Mouse (Mus musculus) gonadal fat pad, adult 2 months (tissue): ENCODE data around the gene Tinagl1. TPM values are rescaled to one million over a fixed set of nuclear protein-coding genes. Genes with fewer than 3 reads are reported as not detected.

ENCODE experiments used
- DNase-seq: peaks from one replicate; pipeline ENCODE4 v3.0.0-alpha.2; 2012; ENCODE audit warnings: low read depth
- polyA plus RNA-seq: library from polyadenylated mRNA; depleted of rRNA; stranded (reverse); fragments of >200 nt; gene quantifications from 2 replicates; pipeline ENCODE4 v1.2.3, GENCODE M21; 2012

Gene Tinagl1
- polyA plus RNA-seq, 1 experiment, result 176 TPM

- DNase-seq, result peak; percentile 46
Observed at GRCm38 (mm10) chr4:130177536-130177935, 2.6 kb upstream of the Tinagl1 start.

- no peak for DNase-seq
Observed at GRCm38 (mm10) chr4:130177087-130177486, 2.2 kb upstream of the Tinagl1 start.

GRCm38 (mm10) chr4:130176156-130176720 lies 1.3 kb upstream of the Tinagl1 start:
- no peak for DNase-seq

- no peak for DNase-seq
Observed at GRCm38 (mm10) chr4:130174335-130175031, 439 bp downstream of the Tinagl1 start.

- DNase-seq, result no peak
Observed at GRCm38 (mm10) chr4:130173911-130174311, 1.0 kb downstream of the Tinagl1 start.

GRCm38 (mm10) chr4:130173060-130173822 lies 1.7 kb downstream of the Tinagl1 start:
- DNase-seq, result no peak

- no peak for DNase-seq
Observed at GRCm38 (mm10) chr4:130171951-130172765, 2.8 kb downstream of the Tinagl1 start.

- no peak for DNase-seq
Observed at GRCm38 (mm10) chr4:130170362-130170761, 4.6 kb downstream of the Tinagl1 start.

- DNase-seq, result no peak
Observed at GRCm38 (mm10) chr4:130169411-130169971, 5.4 kb downstream of the Tinagl1 start.

- DNase-seq, result no peak
Observed at GRCm38 (mm10) chr4:130168280-130169183, 6.4 kb downstream of the Tinagl1 start.

GRCm38 (mm10) chr4:130167814-130168213 lies 7.1 kb downstream of the Tinagl1 start:
- DNase-seq, result no peak

GRCm38 (mm10) chr4:130167321-130167720 lies 7.6 kb downstream of the Tinagl1 start:
- DNase-seq, result no peak

GRCm38 (mm10) chr4:130166592-130166991 lies 8.3 kb downstream of the Tinagl1 start:
- DNase-seq, result no peak

GRCm38 (mm10) chr4:130166061-130166460 lies 8.9 kb downstream of the Tinagl1 start:
- DNase-seq, result no peak

GRCm38 (mm10) chr4:130164121-130164520 lies 10.8 kb downstream of the Tinagl1 start:
- no peak for DNase-seq

- DNase-seq, result no peak
Observed at GRCm38 (mm10) chr4:130163391-130163861, 11.5 kb downstream of the Tinagl1 start.

- DNase-seq, result no peak
Observed at GRCm38 (mm10) chr4:130161349-130161748, 13.6 kb downstream of the Tinagl1 start.

GRCm38 (mm10) chr4:130156812-130157371 lies 18.0 kb downstream of the Tinagl1 start:
- no peak for DNase-seq

GRCm38 (mm10) chr4:130154250-130154649 lies 20.7 kb downstream of the Tinagl1 start:
- DNase-seq, result no peak

GRCm38 (mm10) chr4:130148405-130148804 lies 26.5 kb downstream of the Tinagl1 start:
- DNase-seq, result no peak
